Mouse (Mus musculus) midbrain, embryonic 11.5 days (tissue): ENCODE results near the gene Rcl1. TPM values are rescaled to one million over a fixed set of nuclear protein-coding genes. Genes with fewer than 3 reads are reported as not detected.

Experiments used
- ATAC-seq: fragments of 200-750 bp; cut with Nextera tagmentation; 2 replicates; pipeline ENCODE4 v1.8.0; 2017; ENCODE audit warnings: moderate TSS enrichment, moderate library complexity; ENCODE audit not compliant: low FRiP score
- DNase-seq: peaks from one replicate; pipeline ENCODE4 v3.0.0; 2015; ENCODE audit warnings: low spot score; ENCODE audit errors: missing footprints
- H3K27ac ChIP-seq: fragments of 300-500 bp; sonication (generic); 2 replicates; pipeline ENCODE4 v1.5.1; 2014; ENCODE audit warnings: low read depth, low read length
- H3K27me3 ChIP-seq: fragments of 300-500 bp; sonication (generic); 2 replicates; pipeline ENCODE4 v1.6.1; 2014; ENCODE audit warnings: mild to moderate bottlenecking, low read length, moderate library complexity, mixed read lengths; ENCODE audit not compliant: control insufficient read depth, insufficient read depth
- H3K36me3 ChIP-seq: fragments of 300-500 bp; sonication (generic); 2 replicates; pipeline ENCODE4 v1.6.1; 2014; ENCODE audit warnings: mild to moderate bottlenecking, low read length, moderate library complexity, mixed read lengths; ENCODE audit not compliant: control insufficient read depth, insufficient read depth
- H3K4me1 ChIP-seq: fragments of 300-500 bp; sonication (generic); 2 replicates; pipeline ENCODE4 v1.6.1; 2014; ENCODE audit warnings: low read length; ENCODE audit not compliant: control insufficient read depth, insufficient read depth
- H3K4me2 ChIP-seq: fragments of 300-500 bp; sonication (generic); 2 replicates; pipeline ENCODE4 v1.6.1; 2014; ENCODE audit warnings: mild to moderate bottlenecking, moderate library complexity
- H3K4me3 ChIP-seq: fragments of 300-500 bp; sonication (generic); 2 replicates; pipeline ENCODE4 v1.5.1; 2014; ENCODE audit warnings: low read depth, low read length
- H3K9ac ChIP-seq: fragments of 300-500 bp; sonication (generic); 2 replicates; pipeline ENCODE4 v1.6.1; 2014; ENCODE audit warnings: low read length
- H3K9me3 ChIP-seq: fragments of 300-500 bp; sonication (generic); 2 replicates; pipeline ENCODE4 v1.6.1; 2016; ENCODE audit warnings: low read length; ENCODE audit not compliant: control insufficient read depth
- WGBS: fragments of 180-500 bp; shearing (Covaris S2); extraction: QIAGEN DNeasy Blood & Tissue Kit; methylation state at CpG from one replicate; pipeline ENCODE4 v1.1.7; 2014; 5-methylcytosine and 5-hydroxymethylcytosine counted together
- polyA plus RNA-seq: library from polyadenylated mRNA; unstranded; fragments of >200 nt; fragmentation: Nextera tagmentation; extraction: Ambion mirVana; gene quantifications from 2 replicates; pipeline ENCODE4 v1.2.1, GENCODE M21; 2014

Gene Rcl1
- polyA plus RNA-seq, 1 experiment from 2014 or later = 52.4 TPM

GRCm38 (mm10) chr19:29138546-29139270 lies 37.5 kb downstream of the Rcl1 start:
- WGBS = 91% methylated on average over 10 of the region's 10 CpGs
- Histone ChIP-seq H3K36me3 (peaks cover 7% of the 10 kb centered on the region; the same call in 1 of the 2 replicates), H3K27ac (no peak overlapping the region), H3K4me1 (no peaks in the 10 kb centered on the region), H3K9ac (no peak overlapping the region), H3K9me3 (no peaks in the 10 kb centered on the region), H3K4me2 (no peak overlapping the region), H3K4me3 (no peak overlapping the region), H3K27me3 (no peaks in the 10 kb centered on the region)
- no peak for DNase-seq
- ATAC-seq = no peak

GRCm38 (mm10) chr19:29139699-29140456 lies 38.7 kb downstream of the Rcl1 start:
- no peak for DNase-seq
- WGBS = 86% methylated on average over 10 of the region's 10 CpGs

GRCm38 (mm10) chr19:29140933-29141332 lies 39.8 kb downstream of the Rcl1 start:
- Histone ChIP-seq H3K4me1 (no peaks in the 10 kb centered on the region), H3K27ac (no peak overlapping the region), H3K36me3 (0 out of 2 replicates have a peak, but pooled peaks cover 3% of the 10 kb centered on the region), H3K4me2 (no peak overlapping the region), H3K4me3 (no peak overlapping the region), H3K27me3 (no peaks in the 10 kb centered on the region), H3K9me3 (no peaks in the 10 kb centered on the region), H3K9ac (no peak overlapping the region)
- DNase-seq (no peak), ATAC-seq (no peak)
- 95% methylated on average over 16 of the region's 16 CpGs for WGBS

More at GRCm38 (mm10) chr19:29139699-29140456, 38.7 kb downstream of the Rcl1 start:
- Histone ChIP-seq H3K4me1 (no peaks in the 10 kb centered on the region), H3K4me3 (no peak overlapping the region), H3K36me3 (peaks cover 3% of the 10 kb centered on the region; the same call in 1 of the 2 replicates), H3K4me2 (no peak overlapping the region), H3K9me3 (no peaks in the 10 kb centered on the region), H3K27ac (no peak overlapping the region), H3K9ac (no peak overlapping the region), H3K27me3 (no peaks in the 10 kb centered on the region)
- no peak for ATAC-seq

GRCm38 (mm10) chr19:29142307-29142706 lies 41.1 kb downstream of the Rcl1 start:
- WGBS = 86% methylated on average over 6 of the region's 6 CpGs
- ATAC-seq = no peak
- H3K27me3 ChIP-seq = no peaks in the 10 kb centered on the region
- no peaks in the 10 kb centered on the region for H3K4me1 ChIP-seq
- no peaks in the 10 kb centered on the region for H3K9me3 ChIP-seq
- no peak overlapping the region for H3K4me2 ChIP-seq
- no peak overlapping the region for H3K27ac ChIP-seq
- H3K4me3 ChIP-seq = no peak overlapping the region
- 0 out of 2 replicates have a peak, but pooled peaks cover 3% of the 10 kb centered on the region for H3K36me3 ChIP-seq
- no peak overlapping the region for H3K9ac ChIP-seq
- DNase-seq = no peak

- no peak for ATAC-seq
- H3K4me2 ChIP-seq = no peak overlapping the region
- no peak overlapping the region for H3K4me3 ChIP-seq
- H3K36me3 ChIP-seq = 0 out of 2 replicates have a peak, but pooled peaks cover 3% of the 10 kb centered on the region
- WGBS = 93% methylated on average over 6 of the region's 6 CpGs
- DNase-seq = no peak
- no peaks in the 10 kb centered on the region for H3K27me3 ChIP-seq
- H3K4me1 ChIP-seq = no peaks in the 10 kb centered on the region
- no peak overlapping the region for H3K27ac ChIP-seq
- no peaks in the 10 kb centered on the region for H3K9me3 ChIP-seq
- no peak overlapping the region for H3K9ac ChIP-seq
Measured at GRCm38 (mm10) chr19:29145421-29145820, 44.2 kb downstream of the Rcl1 start.

GRCm38 (mm10) chr19:29146820-29147219 lies 45.6 kb downstream of the Rcl1 start:
- DNase-seq = no peak
- no peaks in the 10 kb centered on the region for H3K4me1 ChIP-seq
- WGBS = 84% methylated on average over 9 of the region's 9 CpGs
- H3K4me3 ChIP-seq = no peak overlapping the region
- H3K9ac ChIP-seq = no peak overlapping the region
- H3K27me3 ChIP-seq = no peaks in the 10 kb centered on the region
- ATAC-seq = no peak
- no peak overlapping the region for H3K27ac ChIP-seq
- H3K9me3 ChIP-seq = no peaks in the 10 kb centered on the region
- no peak overlapping the region for H3K4me2 ChIP-seq
- 0 out of 2 replicates have a peak, but pooled peaks cover 3% of the 10 kb centered on the region for H3K36me3 ChIP-seq

- no peaks in the 10 kb centered on the region for H3K27me3 ChIP-seq
- no peaks in the 10 kb centered on the region for H3K36me3 ChIP-seq
- H3K9ac ChIP-seq = no peak overlapping the region
- H3K4me3 ChIP-seq = no peak overlapping the region
- 74% methylated on average over 6 of the region's 6 CpGs for WGBS
- no peak overlapping the region for H3K27ac ChIP-seq
- DNase-seq = no peak
- no peaks in the 10 kb centered on the region for H3K4me1 ChIP-seq
- H3K4me2 ChIP-seq = no peak overlapping the region
- H3K9me3 ChIP-seq = no peaks in the 10 kb centered on the region
- ATAC-seq = no peak
Measured at GRCm38 (mm10) chr19:29149583-29149982, 48.4 kb downstream of the Rcl1 start.

GRCm38 (mm10) chr19:29150038-29150437 lies 48.9 kb downstream of the Rcl1 start:
- Histone ChIP-seq H3K4me2 (no peak overlapping the region), H3K4me3 (no peak overlapping the region), H3K36me3 (no peaks in the 10 kb centered on the region), H3K9ac (no peak overlapping the region), H3K9me3 (no peaks in the 10 kb centered on the region), H3K27me3 (no peaks in the 10 kb centered on the region), H3K27ac (no peak overlapping the region), H3K4me1 (no peaks in the 10 kb centered on the region)
- DNase-seq = no peak
- WGBS = 87% methylated on average over 6 of the region's 6 CpGs
- no peak for ATAC-seq

GRCm38 (mm10) chr19:29151443-29151842 lies 50.3 kb downstream of the Rcl1 start:
- Histone ChIP-seq H3K36me3 (no peaks in the 10 kb centered on the region), H3K9me3 (no peaks in the 10 kb centered on the region), H3K27me3 (no peaks in the 10 kb centered on the region), H3K27ac (no peak overlapping the region), H3K4me3 (no peak overlapping the region), H3K4me2 (no peak overlapping the region), H3K9ac (no peak overlapping the region), H3K4me1 (no peaks in the 10 kb centered on the region)
- WGBS = 81% methylated on average over 2 of the region's 2 CpGs
- no peak for ATAC-seq
- DNase-seq = no peak
